Mouse (Mus musculus) gastrocnemius, adult 2 months (tissue): ENCODE measurements around the gene Tmem184a. TPM values are rescaled to one million over a fixed set of nuclear protein-coding genes. Genes with fewer than 3 reads are reported as not detected.

Experiments
- DNase-seq: peaks from one replicate; pipeline ENCODE4 v3.0.0; 2022
- H3K27ac ChIP-seq: fragments of 200-600 bp; 2 replicates; pipeline ENCODE4 v1.8.1; 2022; ENCODE audit warnings: mild to moderate bottlenecking
- H3K4me3 ChIP-seq: fragments of 200-600 bp; 2 replicates; pipeline ENCODE4 v1.8.1; 2022; ENCODE audit warnings: mild to moderate bottlenecking, moderate library complexity
- CTCF ChIP-seq: fragments of 200-600 bp; IDR thresholded peaks from 2 replicates; pipeline ENCODE4 v1.8.1; 2022; ENCODE audit warnings: antibody characterized with exemption, mild to moderate bottlenecking, moderate library complexity
- intact Hi-C: fragments of 180-260 bp; cut with DNase I; formaldehyde crosslinking; loops from one replicate; pipeline ENCODE4 v1.15.1; 2025
- total RNA-seq, 2 experiments: library from RNA; stranded (reverse); gene quantifications; 2 replicates each; pipeline ENCODE4 v1.2.3; 2021

Gene Tmem184a
- total RNA-seq, 2 experiments from 2014 or later, result 0.87 to 0.95 TPM

DNA sequence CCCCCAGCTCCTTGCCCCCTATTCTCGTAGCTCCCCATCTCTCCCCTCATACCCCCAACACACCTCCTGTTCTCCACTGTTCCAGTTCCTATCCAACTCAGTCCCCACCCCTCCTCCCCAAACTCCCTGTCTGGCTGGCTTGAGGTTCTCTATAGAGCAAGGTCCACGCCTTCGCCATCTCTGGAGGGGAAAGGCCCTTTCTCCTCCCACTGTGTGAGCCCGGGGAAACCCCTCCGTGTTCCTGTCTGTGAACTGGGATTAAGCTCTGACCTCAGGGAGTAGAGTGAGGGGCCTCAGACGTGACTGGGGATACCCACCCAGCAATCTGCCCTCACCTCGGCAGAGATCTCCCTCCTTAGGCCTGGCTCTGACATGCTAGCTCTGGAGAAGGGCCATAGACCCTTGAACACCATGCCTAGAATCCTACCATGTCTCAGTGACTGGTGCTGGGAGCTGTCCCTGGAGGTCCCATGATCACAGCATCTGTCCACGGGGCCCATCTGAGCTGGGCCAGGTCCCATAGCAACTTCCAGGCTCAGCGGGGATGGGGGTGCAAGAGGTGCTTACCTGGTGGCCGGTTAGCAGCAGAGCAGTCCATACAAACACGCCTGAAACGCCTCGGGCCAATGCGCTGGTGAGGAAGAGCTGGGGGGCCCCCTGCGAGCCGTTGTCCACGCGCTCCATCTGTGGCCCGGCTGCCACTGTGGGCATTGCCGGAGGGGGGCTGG lies 7.2 kb downstream of the Tmem184a start:
- Histone ChIP-seq H3K4me3 (no peak overlapping the region), H3K27ac (no peak overlapping the region)
- DNase-seq, result no peak
- intact Hi-C loops, result loop anchor here (10.0 kb wide), 1 partner anchor 98 kb away; no protein-coding TSS in a partner anchor
- no peak for TF ChIP-seq CTCF

DNA sequence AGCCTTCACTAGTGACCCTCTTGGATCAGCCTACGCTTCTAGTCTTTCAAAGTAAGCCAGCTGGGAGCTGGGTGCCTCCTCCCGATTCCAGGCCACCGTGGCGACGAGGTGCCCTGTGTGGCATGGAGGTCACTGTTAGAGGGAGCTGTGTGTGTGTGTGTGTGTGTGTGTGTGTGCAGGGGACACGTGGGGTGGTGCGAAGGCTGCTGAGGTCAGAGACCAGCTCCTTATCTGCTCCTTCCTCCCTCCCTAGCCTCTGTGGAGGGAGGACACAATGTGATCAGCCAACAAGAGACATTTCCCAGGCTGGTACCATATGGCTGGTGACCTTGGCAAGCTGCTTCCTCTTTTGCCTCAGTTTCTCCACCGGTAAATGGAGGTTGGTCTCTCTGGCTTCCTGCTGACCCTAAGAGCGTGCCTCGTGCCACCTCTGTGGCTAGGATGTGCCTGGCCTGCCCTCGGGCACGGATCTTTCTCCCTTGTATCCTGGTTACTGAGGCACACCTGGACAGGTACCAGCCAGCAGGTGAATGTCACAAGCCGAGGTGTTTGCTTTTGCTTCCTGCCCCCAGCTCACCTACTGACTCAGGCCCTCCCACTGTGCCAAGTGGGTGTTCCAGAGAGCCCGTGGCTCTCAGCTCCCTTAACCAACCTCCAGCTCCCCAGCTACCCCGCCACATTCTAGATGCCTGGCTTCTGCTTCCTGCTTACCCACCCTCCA lies 7.9 kb downstream of the Tmem184a start:
- Histone ChIP-seq H3K4me3 (no peak overlapping the region), H3K27ac (no peak overlapping the region)
- DNase-seq, result no peak
- intact Hi-C loops, result loop anchor here (10.0 kb wide), 1 partner anchor 97 kb away; no protein-coding TSS in a partner anchor
- TF ChIP-seq CTCF, result no peak

DNA sequence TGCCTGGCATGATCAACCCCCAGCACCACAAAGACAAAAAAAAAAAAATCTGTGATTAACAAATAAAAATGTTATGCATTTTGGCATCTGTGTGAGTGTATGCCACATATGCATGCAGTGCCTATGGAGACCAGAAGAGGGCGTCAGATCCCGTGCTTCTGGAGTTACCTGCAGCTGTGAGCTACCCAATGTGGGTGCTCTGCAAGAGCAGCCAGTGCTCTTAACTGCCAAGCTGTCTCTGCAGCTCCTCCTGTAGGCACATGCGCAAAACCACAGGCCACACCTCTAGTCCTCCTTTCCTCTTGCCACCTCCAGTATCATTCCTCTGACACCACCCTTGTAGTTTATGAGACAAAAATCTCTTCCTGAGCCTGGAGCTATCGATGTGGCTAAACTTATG lies 10.3 kb downstream of the Tmem184a start:
- intact Hi-C loops, result no loop called here
- peak; percentile 11; the same call in 1 of the 2 replicates for TF ChIP-seq CTCF
- no peak for DNase-seq
- Histone ChIP-seq H3K4me3 (no peak overlapping the region), H3K27ac (no peak overlapping the region)

DNA sequence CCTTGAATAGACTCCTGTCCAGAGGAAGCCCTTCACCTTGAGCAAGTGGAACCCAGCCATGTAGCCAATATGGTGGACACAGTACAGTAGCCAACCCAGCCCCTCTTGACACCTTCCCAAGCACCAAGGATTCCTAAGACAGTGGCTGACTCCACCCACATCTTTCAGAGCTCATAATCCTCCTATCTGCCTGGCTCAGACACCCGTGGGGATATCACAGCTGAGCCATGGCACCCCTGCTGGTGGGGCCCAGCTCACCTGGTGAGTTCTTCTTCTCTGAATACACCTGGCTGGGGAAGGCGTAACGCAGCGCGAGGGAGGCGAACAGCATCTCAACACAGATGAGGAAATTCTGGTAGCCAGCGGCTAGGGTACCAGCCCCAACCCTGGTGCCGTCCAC lies 13.8 kb downstream of the Tmem184a start:
- TF ChIP-seq CTCF, result no peak
- intact Hi-C loops, result no loop called here
- H3K4me3 ChIP-seq, result no peak overlapping the region
- no peak for DNase-seq
- H3K27ac ChIP-seq, result no peak overlapping the region

DNA sequence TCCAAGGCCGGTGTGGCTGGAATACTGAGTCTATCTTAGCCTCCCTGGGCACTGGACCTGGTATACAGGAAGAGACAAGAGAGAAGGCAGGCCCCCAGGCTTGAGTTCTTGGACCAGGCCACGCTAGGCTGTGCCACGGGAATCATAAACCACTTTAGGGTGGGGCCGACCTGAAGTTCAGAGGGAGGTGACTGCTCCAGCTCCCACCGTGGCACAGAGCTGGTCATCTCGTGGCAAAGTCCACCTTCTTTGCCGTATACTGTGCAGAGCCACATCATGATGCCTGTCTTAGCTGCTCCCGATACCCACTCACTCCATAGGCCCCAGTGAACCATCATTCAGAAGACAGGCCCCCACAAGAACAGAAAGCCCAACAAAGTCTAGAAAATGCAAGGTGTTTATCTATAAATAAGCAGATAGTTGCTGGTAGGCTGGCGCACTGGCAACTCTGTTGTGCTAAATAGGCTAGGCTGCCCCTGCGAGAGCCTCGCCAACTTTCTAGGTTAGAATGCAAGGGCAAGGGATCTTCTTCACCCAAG lies 15.1 kb downstream of the Tmem184a start:
- no peak overlapping the region for H3K4me3 ChIP-seq
- intact Hi-C loops, result no loop called here

DNA sequence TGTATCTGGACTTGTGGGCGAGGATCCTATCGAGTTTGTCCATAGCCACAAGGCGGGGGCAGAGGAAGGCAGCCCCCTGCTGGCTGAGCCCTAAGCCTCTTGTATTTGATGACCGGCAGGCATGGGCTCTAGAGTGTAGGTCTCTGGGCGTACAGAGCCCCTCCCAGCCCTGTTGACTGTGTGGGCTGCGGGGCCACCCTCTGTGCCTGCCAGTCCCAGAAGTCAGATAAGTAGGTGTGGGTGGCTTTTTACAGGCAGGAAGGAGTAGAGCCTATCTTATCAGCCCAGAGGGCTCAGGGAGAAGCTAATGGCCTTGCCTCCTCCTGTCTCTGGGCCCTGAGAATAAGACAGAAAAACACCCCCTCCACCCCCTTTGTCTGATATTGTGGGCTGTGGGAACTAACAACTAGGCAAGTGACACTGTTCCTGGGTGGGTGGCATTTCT lies 15.6 kb downstream of the Tmem184a start:
- no peak for DNase-seq
- no peak overlapping the region for H3K27ac ChIP-seq
- no peak for TF ChIP-seq CTCF
- intact Hi-C loops, result no loop called here
- no peak overlapping the region for H3K4me3 ChIP-seq

More for the DNA sequence above, 15.1 kb downstream of the Tmem184a start:
- DNase-seq, result no peak
- no peak overlapping the region for H3K27ac ChIP-seq
- TF ChIP-seq CTCF, result no peak

DNA sequence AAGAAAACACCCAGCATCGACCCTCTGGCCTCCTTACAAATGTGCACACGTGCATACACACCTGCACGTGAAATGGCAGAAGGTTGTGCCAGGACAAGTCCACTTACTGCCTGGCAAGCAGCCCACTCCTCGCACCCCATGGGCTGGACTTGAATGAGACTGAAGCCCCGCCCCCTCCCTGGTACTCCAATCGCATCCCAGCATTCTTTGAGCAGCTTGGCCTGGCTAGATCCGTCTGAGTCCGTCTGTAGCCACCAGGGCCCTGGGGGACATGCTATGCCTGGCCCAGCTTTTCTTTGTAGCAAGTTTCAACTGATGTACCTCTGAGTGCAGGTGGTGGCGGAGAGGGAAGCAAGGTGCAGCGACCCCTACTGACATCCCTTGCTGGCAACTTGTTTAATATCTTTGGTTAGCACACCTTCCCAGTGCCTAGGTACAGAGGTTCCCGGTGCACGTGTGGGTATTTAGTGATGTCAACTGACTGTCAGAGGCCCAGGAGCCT lies 16.1 kb downstream of the Tmem184a start:
- intact Hi-C loops, result no loop called here
- H3K27ac ChIP-seq, result no peak overlapping the region
- no peak overlapping the region for H3K4me3 ChIP-seq
- DNase-seq, result peak; percentile 53
- TF ChIP-seq CTCF, result peak; percentile 53

DNA sequence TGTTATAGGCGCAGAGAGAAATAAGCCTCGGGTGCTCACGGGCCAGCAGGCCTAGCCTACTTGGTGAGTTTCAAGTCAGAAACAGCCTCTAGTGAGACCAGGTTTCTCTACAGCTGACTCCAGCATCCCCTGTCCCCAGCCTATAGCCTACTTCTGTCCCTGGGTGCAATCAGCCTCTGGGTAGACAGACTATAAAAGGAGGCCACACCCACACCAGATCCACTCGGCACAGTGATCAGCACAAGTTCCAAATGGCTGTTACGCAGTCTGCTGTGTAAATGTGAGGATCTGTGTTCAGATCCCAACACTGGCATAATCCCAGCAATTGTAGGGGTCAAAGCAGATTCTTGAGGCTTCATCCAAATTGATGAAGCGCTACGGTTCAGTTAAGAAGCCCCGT lies 16.6 kb downstream of the Tmem184a start:
- no peak for DNase-seq
- H3K4me3 ChIP-seq, result no peak overlapping the region
- intact Hi-C loops, result no loop called here
- no peak overlapping the region for H3K27ac ChIP-seq
- TF ChIP-seq CTCF, result no peak

DNA sequence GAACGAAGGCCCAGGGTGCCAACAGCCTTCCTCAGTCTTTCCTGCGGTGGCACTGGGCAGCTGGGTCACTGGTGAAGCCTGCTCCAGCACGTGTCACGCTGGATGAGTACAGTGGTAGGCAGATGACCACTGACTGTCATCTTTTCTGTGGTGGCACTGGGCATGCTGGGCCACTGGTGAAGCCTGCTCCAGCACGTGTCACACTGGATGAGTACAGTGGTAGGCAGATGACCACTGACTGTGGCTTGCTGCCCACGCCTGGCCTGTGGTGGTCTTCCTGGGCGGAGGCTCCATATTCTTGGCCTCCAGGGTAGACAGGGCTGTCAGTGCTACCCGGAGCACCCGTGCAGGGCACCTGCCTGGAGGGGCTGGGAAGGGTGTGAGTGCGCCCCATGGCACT lies 17.8 kb downstream of the Tmem184a start:
- no peak for DNase-seq
- Histone ChIP-seq H3K27ac (no peak overlapping the region), H3K4me3 (no peak overlapping the region)
- TF ChIP-seq CTCF, result no peak
- intact Hi-C loops, result no loop called here

DNA sequence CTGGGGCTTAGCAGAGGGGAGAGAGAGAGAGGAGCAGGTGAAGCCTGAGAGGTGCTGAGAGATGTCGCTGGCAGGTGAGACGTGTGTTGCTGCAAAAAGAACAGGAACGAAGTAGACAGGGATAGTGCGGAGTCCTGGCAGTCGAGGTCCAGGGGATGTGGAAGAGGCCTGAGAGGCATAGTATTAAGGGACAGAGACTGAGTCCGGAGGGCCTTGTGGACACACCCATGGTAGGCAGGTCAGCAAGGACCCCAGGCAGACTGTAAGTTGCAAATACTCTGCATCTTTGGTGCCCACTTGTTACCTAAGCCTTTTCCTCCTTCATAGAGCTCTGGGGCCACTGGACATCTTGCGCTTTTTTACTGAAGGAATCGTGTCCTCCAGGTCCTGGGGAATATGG lies 18.5 kb downstream of the Tmem184a start:
- DNase-seq, result peak; percentile 17
- Histone ChIP-seq H3K4me3 (no peak overlapping the region), H3K27ac (no peak overlapping the region)
- no peak for TF ChIP-seq CTCF
- intact Hi-C loops, result no loop called here

DNA sequence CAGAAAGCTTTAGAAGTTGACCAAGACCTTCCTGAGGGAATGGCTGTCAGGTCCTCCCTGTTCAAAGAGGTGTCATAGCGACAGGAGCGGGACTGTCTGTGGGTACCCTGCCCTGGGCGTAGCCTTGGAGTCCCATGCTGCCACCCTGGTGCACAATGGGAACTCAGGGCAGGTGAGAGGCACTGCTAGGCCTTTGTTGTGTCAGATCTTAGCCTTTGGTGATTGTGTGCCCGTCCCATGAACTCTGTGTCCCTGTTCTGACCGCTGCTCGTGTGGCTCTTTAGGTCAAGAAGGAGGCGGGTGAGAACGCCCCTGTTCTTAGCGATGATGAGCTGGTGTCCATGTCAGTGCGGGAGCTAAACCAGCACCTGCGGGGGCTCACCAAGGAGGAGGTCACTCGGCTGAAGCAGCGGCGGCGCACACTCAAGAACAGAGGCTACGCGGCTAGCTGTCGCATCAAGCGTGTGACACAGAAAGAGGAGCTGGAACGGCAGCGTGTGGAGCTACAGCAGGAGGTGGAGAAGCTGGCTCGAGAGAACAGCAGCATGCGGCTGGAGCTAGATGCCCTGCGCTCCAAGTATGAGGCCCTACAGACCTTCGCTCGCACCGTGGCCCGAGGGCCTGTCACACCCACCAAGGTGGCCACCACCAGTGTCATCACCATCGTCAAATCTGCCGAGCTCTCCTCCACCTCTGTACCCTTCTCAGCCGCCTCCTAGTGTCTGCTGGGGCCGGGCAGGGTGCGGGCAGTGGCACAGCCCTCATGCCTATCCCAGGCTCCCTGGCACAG lies 19.7 kb downstream of the Tmem184a start:
- TF ChIP-seq CTCF, result no peak
- intact Hi-C loops, result no loop called here
- Histone ChIP-seq H3K4me3 (no peak overlapping the region), H3K27ac (no peak overlapping the region)
- peak; percentile 16 for DNase-seq

DNA sequence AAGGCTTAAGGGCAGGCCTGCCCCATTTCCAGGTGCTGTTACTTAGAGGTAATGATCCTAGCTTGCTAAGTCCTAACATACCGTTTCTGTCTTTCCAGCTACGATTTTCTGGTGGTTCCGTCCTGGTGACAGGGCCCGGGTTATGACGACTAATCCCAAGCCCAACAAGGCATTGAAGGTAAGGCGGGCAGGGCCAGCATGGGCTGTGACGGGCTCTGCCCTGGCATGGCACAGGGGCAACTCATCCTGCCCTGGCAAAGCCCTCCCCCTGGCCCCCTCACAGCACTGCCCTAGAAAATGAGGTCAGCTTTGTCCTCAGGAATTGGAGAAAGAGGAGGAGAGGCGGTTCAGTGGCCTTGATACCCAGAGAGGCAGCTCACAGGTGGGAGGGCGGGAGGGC lies 20.7 kb downstream of the Tmem184a start:
- intact Hi-C loops, result no loop called here
- DNase-seq, result peak; percentile 22
- Histone ChIP-seq H3K4me3 (no peak overlapping the region), H3K27ac (peak overlapping the region; percentile 100; the same call in 1 of the 2 replicates)
- TF ChIP-seq CTCF, result no peak
